Mouse (Mus musculus): ENCODE results near the gene Gm44579. TPM values are rescaled to one million over a fixed set of nuclear protein-coding genes. Genes with fewer than 3 reads are reported as not detected.

Gm44579 gene
- polyA plus RNA-seq, 1 experiment = not detected

- TF ChIP-seq CTCF (IDR thresholded peaks at IDR 0.05; ENCODE audit: borderline replicate concordance, extremely low read depth, insufficient read depth, insufficient read length) (no peak), POLR2A (IDR thresholded peaks at IDR 0.05; ENCODE audit: borderline replicate concordance, extremely low read depth, insufficient read depth, insufficient read length, poor library complexity, severe bottlenecking) (no peak)
- DNase-seq (ENCODE audit: low read depth) = no peak
Observed at GRCm38 (mm10) chr15:98195442-98195841, 25.3 kb downstream of the Gm44579 start, which contains the start of gene Olfr288. Gene Olfr288, minus strand, starts transcription at chr15:98195542.

- no peak for TF ChIP-seq POLR2A (IDR thresholded peaks at IDR 0.05; ENCODE audit: borderline replicate concordance, extremely low read depth, insufficient read depth, insufficient read length, poor library complexity, severe bottlenecking)
- no peak for TF ChIP-seq CTCF (IDR thresholded peaks at IDR 0.05; ENCODE audit: borderline replicate concordance, extremely low read depth, insufficient read depth, insufficient read length)
Observed at GRCm38 (mm10) chr15:98184456-98184855, 36.3 kb downstream of the Gm44579 start.

GRCm38 (mm10) chr15:98181856-98182570, 38.8 kb downstream of the Gm44579 start:
- no peak for TF ChIP-seq CTCF (IDR thresholded peaks at IDR 0.05; ENCODE audit: borderline replicate concordance, extremely low read depth, insufficient read depth, insufficient read length)
- DNase-seq (ENCODE audit: low read depth) = no peak

More at GRCm38 (mm10) chr15:98184456-98184855, 36.3 kb downstream of the Gm44579 start:
- DNase-seq (ENCODE audit: low read depth) = no peak

GRCm38 (mm10) chr15:98181132-98181711, 39.6 kb downstream of the Gm44579 start:
- TF ChIP-seq POLR2A (IDR thresholded peaks at IDR 0.05; ENCODE audit: borderline replicate concordance, extremely low read depth, insufficient read depth, insufficient read length, poor library complexity, severe bottlenecking) (no peak), CTCF (IDR thresholded peaks at IDR 0.05; ENCODE audit: borderline replicate concordance, extremely low read depth, insufficient read depth, insufficient read length) (peak; percentile 86)
- peak; percentile 96 for DNase-seq (ENCODE audit: low read depth)

- TF ChIP-seq CTCF (IDR thresholded peaks at IDR 0.05; ENCODE audit: borderline replicate concordance, extremely low read depth, insufficient read depth, insufficient read length) = no peak
- no peak for TF ChIP-seq POLR2A (IDR thresholded peaks at IDR 0.05; ENCODE audit: borderline replicate concordance, extremely low read depth, insufficient read depth, insufficient read length, poor library complexity, severe bottlenecking)
- DNase-seq (ENCODE audit: low read depth) = no peak
Observed at GRCm38 (mm10) chr15:98180567-98181131, 40.1 kb downstream of the Gm44579 start.

- DNase-seq (ENCODE audit: low read depth) = no peak
- no peak for TF ChIP-seq CTCF (IDR thresholded peaks at IDR 0.05; ENCODE audit: borderline replicate concordance, extremely low read depth, insufficient read depth, insufficient read length)
- no peak for TF ChIP-seq POLR2A (IDR thresholded peaks at IDR 0.05; ENCODE audit: borderline replicate concordance, extremely low read depth, insufficient read depth, insufficient read length, poor library complexity, severe bottlenecking)
Observed at GRCm38 (mm10) chr15:98177320-98177719, 43.5 kb downstream of the Gm44579 start.

GRCm38 (mm10) chr15:98173821-98174220, 47.0 kb downstream of the Gm44579 start:
- TF ChIP-seq CTCF (IDR thresholded peaks at IDR 0.05; ENCODE audit: borderline replicate concordance, extremely low read depth, insufficient read depth, insufficient read length) (peak; percentile 21; the same call in 1 of the 2 replicates), POLR2A (IDR thresholded peaks at IDR 0.05; ENCODE audit: borderline replicate concordance, extremely low read depth, insufficient read depth, insufficient read length, poor library complexity, severe bottlenecking) (no peak)
- peak; percentile 91 for DNase-seq (ENCODE audit: low read depth)

- DNase-seq (ENCODE audit: low read depth) = no peak
- no peak for TF ChIP-seq CTCF (IDR thresholded peaks at IDR 0.05; ENCODE audit: borderline replicate concordance, extremely low read depth, insufficient read depth, insufficient read length)
- no peak for TF ChIP-seq POLR2A (IDR thresholded peaks at IDR 0.05; ENCODE audit: borderline replicate concordance, extremely low read depth, insufficient read depth, insufficient read length, poor library complexity, severe bottlenecking)
Observed at GRCm38 (mm10) chr15:98172113-98172512, 48.7 kb downstream of the Gm44579 start.

- no peak for DNase-seq (ENCODE audit: low read depth)
- TF ChIP-seq POLR2A (IDR thresholded peaks at IDR 0.05; ENCODE audit: borderline replicate concordance, extremely low read depth, insufficient read depth, insufficient read length, poor library complexity, severe bottlenecking) (no peak), CTCF (IDR thresholded peaks at IDR 0.05; ENCODE audit: borderline replicate concordance, extremely low read depth, insufficient read depth, insufficient read length) (no peak)
Observed at GRCm38 (mm10) chr15:98170917-98171316, 49.9 kb downstream of the Gm44579 start.

- peak; percentile 50 for DNase-seq (ENCODE audit: low read depth)
- TF ChIP-seq POLR2A (IDR thresholded peaks at IDR 0.05; ENCODE audit: borderline replicate concordance, extremely low read depth, insufficient read depth, insufficient read length, poor library complexity, severe bottlenecking) (no peak), CTCF (IDR thresholded peaks at IDR 0.05; ENCODE audit: borderline replicate concordance, extremely low read depth, insufficient read depth, insufficient read length) (no peak)
Observed at GRCm38 (mm10) chr15:98170365-98170764, 50.4 kb downstream of the Gm44579 start.

- no peak for DNase-seq (ENCODE audit: low read depth)
Observed at GRCm38 (mm10) chr15:98168622-98169004, 52.2 kb downstream of the Gm44579 start.

More at GRCm38 (mm10) chr15:98168622-98169004, 52.2 kb downstream of the Gm44579 start:
- TF ChIP-seq POLR2A (IDR thresholded peaks at IDR 0.05; ENCODE audit: borderline replicate concordance, extremely low read depth, insufficient read depth, insufficient read length, poor library complexity, severe bottlenecking) (no peak), CTCF (IDR thresholded peaks at IDR 0.05; ENCODE audit: borderline replicate concordance, extremely low read depth, insufficient read depth, insufficient read length) (no peak)
